Mouse (Mus musculus) frontal cortex, adult 2 months (tissue): ENCODE results near the gene Atp4a. TPM values are rescaled to one million over a fixed set of nuclear protein-coding genes. Genes with fewer than 3 reads are reported as not detected.
A peak's percentile ranks its signal among the peaks of the same experiment; 100 is the strongest.
"Not testable (repeated sequence)": the region's sequence is repeated elsewhere in the genome, so short reads cannot be mapped to it uniquely, and the experiment has no call there.

Experiments used
- DNase-seq, 2 experiments: peaks; one replicate each; pipeline ENCODE4 v3.0.0; 2022; ENCODE audit warnings: low spot score in 1 of 2; ENCODE audit errors: extremely low spot score in 1 of 2
- polyA plus RNA-seq: library from polyadenylated mRNA; depleted of rRNA; stranded (reverse); fragments of >200 nt; gene quantifications from 2 replicates; pipeline ENCODE4 v1.2.3, GENCODE M21; 2012

The Atp4a gene
- polyA plus RNA-seq, 1 experiment = 0.82 TPM

GRCm38 (mm10) chr7:30729396-30730063 is 17.5 kb downstream of the Atp4a start, which contains the start of gene Tmem147:
Gene Tmem147, minus strand, starts transcription at chr7:30729540.
- DNase-seq = peak; percentile 92 to 97

- DNase-seq = peak in 1 of 2 experiments; percentile 30
Observed at GRCm38 (mm10) chr7:30730064-30730722, 18.2 kb downstream of the Atp4a start.

GRCm38 (mm10) chr7:30736211-30736610 is 24.2 kb downstream of the Atp4a start:
- DNase-seq = no peak

- not testable (repeated sequence) for DNase-seq
Observed at GRCm38 (mm10) chr7:30742570-30742969, 30.6 kb downstream of the Atp4a start.

- not testable (repeated sequence) for DNase-seq
Observed at GRCm38 (mm10) chr7:30743617-30744016, 31.6 kb downstream of the Atp4a start, which contains the start of gene Gapdhs. Gene Gapdhs, minus strand, starts transcription at chr7:30743681.

GRCm38 (mm10) chr7:30744022-30744598 is 32.1 kb downstream of the Atp4a start:
- DNase-seq = no peak

GRCm38 (mm10) chr7:30747525-30748204 is 35.7 kb downstream of the Atp4a start:
- DNase-seq = no peak

- no peak for DNase-seq
Observed at GRCm38 (mm10) chr7:30749824-30750606, 38.0 kb downstream of the Atp4a start.

GRCm38 (mm10) chr7:30751086-30751669 is 39.2 kb downstream of the Atp4a start, which contains the start of gene Sbsn:
Gene Sbsn, plus strand, starts transcription at chr7:30751471.
- DNase-seq = no peak

- no peak for DNase-seq
Observed at GRCm38 (mm10) chr7:30757001-30757400, 45.0 kb downstream of the Atp4a start.

GRCm38 (mm10) chr7:30758853-30759252 is 46.8 kb downstream of the Atp4a start:
- DNase-seq = no peak

GRCm38 (mm10) chr7:30761769-30762352 is 49.9 kb downstream of the Atp4a start:
- no peak for DNase-seq

- no peak for DNase-seq
Observed at GRCm38 (mm10) chr7:30763456-30763855, 51.4 kb downstream of the Atp4a start, which contains the start of gene Dmkn. Gene Dmkn, plus strand, starts transcription at chr7:30763756.

- no peak for DNase-seq
Observed at GRCm38 (mm10) chr7:30765173-30765572, 53.2 kb downstream of the Atp4a start.

GRCm38 (mm10) chr7:30766408-30766807 is 54.4 kb downstream of the Atp4a start:
- no peak for DNase-seq

GRCm38 (mm10) chr7:30769236-30769635 is 57.2 kb downstream of the Atp4a start:
- no peak for DNase-seq
